Mouse (Mus musculus): ENCODE measurements around the gene Trappc1.

Trappc1 gene

DNA sequence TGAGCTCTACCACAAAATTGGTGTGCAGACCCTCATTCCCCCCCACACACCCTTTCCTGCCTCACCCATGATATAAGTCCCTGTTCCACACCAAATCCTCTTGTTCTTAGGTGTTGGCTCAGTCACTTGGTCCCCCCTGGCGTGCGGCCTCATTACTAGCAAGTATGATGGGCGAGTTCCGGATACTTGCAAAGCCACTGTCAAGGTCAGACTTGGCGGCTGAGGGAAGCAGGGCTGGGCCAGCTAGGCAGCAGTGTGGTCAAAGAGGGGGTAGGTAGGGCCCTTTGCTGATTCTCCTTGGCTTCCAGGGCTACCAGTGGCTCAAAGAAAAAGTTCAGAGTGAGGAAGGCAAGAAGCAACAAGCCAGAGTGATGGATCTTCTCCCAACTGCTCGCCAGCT lies 7.4 kb downstream of the Trappc1 start:
- DNase-seq = peak; percentile 57

DNA sequence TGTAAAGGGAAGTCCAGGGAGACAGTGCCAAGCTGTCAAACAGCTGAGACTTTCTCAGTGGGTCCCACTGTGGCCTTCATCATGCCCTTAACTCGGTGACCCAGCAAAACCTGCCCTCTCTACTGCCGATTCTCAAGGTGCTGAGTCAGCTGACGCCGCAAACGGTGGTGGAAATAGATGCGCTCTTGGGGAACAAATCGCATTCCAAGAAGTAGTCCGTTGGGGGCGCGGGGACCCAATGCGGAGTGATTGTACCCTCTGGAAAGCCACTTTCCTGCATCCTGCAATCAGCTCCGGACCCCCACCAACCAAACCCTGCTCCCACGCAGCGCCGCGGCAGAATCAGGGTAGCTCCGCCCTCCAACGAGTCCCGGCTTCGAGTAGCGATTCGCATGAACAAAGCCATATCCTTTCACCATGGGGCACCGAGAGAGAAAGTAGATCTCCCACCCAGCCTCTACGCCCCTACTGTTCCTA lies 8.2 kb downstream of the Trappc1 start:
- DNase-seq = peak; percentile 85

DNA sequence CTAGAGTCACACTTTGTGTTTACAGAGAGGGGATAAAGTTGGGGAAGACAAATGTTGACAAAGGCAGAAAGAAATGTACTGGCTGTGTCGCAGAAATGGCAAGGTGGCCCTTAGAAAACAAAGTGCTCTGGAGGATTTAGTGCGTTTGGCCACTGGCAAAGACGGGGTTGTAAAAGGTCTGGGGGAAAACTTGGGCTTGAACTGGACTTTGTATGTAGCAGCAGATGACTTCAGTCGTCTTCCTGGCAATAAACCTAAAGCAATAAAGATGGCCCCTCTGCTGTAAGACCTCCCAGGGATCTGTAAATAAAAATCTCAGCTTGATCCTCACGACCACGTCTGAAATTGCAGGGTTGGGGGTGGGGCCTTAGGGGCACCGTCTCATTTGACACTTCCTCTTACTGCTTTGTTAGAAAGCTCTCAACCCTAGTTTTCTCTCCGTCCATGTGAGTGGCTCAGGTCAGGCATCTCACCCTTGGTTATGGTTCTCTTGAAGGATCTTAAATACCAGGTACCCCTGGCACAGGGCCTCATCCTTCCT lies 9.0 kb downstream of the Trappc1 start:
- no peak for DNase-seq

DNA sequence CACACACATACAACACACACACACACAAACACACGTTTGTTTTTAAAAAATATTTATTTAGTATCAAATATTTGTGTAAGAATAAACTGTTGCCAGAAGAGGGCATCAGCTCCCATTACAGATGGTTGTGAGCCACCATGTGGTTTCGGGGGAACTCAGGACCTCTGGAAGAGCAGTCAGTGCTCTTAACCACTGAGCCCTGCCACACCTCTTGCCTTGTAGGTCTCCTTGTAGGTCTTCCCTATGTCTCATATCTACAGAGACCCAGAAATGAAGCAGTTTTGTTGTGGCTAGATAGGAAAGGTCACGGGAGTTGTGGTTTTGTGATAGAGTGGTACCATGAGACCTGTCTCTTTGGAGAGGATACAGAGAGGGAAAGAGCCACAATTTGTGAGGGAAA lies 10.1 kb downstream of the Trappc1 start:
- no peak for DNase-seq

DNA sequence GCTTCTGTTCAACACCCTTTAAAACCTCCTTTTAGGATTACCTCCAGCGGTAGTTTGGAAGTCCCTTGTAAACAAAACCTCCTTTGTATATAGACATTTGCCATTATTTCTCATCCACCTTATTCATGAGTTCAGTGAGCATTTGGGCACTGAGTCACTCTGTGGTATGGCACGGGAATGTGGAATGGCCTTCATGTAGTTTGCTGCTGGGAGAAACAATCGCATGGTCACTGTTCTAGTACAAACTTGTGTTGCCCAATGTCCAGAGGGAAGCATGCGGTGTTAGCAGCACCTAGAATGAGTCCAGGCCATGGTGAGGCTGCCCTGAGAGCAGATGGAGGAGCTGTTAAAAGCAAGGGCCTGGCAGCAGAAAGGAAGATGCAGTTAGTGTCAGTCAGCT lies 11.0 kb downstream of the Trappc1 start:
- DNase-seq = no peak

DNA sequence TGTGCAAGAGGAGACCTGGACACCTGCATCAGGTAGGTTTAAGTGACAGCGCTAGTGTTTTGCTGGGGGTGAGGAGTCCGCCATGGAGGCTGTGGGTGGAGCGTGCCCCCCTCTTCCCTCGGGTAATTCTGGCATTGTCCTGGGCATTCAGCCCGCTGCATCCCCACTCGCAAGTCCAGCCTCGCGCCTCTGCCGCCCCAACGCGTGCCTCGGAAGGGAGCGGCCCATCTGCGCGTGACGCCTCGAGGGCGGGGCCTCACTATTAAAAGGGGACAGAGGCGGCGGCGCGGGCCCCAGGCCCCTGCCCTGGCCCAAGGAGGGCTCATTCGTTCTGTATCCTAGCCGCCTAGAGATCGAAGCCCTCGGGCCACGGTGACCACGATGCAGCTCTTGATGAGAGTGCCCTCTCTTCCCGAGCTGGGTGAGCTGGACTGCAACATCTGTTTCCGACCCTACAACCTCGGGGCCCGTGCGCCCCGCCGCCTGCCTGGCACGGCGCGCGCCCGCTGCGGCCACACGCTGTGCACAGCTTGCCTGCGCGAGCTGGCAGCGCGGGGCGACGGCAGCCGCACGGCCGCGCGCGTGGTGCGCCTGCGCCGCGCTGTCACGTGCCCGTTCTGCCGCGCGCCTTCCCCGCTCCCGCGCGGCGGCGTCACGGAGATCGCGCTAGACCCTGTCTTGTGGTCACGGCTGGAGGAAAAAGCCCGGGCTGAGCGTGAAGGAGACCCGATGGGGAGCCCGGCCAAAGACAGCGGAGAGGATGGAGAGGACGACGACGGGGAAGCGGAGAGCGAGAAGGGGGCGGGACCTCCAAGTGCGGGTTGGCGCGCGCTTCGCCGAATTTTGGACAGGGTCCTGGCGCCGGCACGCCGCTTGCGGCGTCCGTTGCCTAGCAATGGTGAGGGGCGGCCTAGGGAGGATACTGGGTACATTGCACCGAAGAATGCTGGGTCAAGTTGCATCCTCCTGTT lies 16.7 kb downstream of the Trappc1 start, which contains the start of gene Rnf227:
Gene Rnf227, plus strand, starts transcription at position 301 of the 971 bp plus-strand sequence.
- DNase-seq = peak; percentile 84

DNA sequence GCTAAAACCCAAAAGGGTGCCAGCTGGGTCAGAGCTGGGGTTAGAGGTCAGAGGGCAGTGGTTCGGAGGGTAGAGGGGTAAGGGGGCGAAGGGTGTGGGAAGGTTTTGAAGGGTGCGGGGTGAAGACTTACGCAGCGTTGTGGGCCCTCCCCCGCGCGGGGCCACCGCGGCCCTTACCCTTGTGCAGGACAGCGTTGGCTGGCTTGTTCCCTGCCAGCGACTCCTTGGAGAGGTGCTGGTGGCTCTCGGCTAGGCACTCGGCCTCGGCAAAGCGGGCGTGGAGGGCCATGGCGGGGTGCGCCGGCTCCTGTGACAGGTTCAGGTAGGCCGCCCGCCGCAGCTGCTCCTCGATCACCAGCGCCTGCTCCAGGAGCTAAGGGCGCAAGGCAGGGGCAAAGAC lies 22.7 kb downstream of the Trappc1 start:
- DNase-seq = peak; percentile 18

DNA sequence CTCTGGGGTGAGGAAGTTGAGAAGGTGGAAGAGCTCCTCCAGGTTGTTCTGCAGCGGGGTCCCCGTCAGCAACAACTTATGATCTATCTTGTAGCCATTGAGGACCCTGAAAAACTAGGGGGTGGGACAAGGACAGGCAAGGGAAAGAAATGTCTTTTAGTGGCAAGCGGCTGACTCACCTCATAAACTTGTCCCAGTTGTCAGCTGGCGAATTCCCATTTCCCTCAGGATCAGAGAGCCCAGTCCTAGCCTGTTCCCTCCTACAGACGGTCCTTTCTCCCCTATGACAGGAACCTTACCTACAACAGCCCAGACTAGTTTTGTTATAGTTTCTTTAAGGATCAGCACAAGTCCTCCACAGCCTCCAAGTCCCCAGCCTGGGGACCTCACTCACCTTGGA lies 32.8 kb downstream of the Trappc1 start:
- no peak for DNase-seq

DNA sequence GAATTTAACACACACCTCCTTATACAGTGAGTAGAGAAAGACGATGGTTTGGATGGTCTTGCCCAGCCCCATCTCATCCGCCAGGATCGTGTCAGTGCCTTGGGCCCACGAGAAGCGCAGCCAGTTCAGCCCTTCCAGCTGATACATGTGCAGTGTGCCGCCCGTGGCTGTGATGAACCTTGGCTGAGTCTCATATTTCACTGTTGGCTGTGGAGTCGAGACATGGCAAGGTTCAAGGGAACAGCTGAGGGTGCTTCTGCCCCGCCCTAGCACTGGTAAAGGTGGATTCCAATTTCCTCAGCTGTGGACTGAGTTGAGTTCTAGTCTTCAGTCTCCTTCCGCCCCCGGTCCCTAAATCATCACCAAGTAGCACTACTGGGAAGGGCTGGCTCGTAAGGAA lies 33.9 kb downstream of the Trappc1 start:
- DNase-seq = no peak

DNA sequence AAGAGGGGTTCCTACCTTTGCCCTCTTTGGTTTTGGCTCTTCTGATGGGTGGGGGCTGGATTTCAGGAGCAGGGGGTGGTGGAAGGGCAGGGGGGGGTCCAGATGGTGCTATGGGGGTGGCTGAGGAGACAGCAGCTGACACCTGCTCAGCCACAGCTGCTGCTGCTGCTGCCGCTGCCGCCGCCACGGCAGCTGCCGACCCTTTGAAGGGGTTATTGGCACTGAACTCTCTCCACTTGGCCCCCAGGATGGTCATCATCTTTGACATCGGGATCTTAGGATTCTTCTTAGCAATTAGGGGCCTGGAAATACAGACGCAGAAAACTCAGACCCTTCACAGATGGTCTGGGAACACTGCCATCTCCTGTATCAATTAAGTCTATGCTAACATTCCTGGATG lies 38.2 kb downstream of the Trappc1 start:
- no peak for DNase-seq

DNA sequence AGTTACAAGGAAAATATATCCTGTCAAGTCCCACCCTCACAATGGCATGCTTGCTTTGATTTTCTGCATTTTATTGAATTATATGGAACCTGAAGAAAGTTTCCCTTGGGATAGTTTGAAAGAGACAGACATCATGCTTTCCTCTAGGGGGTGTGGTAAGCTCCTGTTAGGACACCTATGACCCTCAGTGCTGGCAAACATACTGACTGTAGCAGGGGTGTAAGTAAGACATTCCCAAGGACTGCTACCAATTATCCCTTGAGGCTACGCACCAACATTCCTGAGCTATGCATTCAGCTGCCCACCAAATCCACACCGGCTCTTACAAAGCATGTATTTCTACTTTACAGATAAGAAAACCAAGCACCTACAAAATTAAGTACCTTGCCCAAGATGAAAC lies 38.7 kb downstream of the Trappc1 start:
- DNase-seq = no peak

DNA sequence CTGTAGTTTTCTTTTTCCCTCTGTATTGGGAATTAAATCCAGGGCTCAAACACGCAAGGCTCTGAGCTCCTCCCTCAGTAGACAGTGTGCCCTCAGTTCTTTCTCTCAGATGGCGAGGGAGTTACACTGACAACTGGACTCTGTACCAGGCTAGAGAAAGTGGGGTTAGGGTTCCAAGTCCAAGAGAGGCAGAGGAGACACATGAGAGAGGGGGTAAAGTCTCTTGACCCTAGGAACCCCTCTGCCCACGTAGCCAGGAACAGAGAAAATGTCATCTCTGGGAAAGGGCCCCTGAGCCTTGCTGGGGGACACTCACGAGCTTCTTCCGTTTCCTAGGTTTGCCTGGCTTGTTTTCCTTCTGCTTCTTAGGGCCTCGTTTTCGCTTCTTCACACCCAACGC lies 40.6 kb downstream of the Trappc1 start:
- DNase-seq = no peak

DNA sequence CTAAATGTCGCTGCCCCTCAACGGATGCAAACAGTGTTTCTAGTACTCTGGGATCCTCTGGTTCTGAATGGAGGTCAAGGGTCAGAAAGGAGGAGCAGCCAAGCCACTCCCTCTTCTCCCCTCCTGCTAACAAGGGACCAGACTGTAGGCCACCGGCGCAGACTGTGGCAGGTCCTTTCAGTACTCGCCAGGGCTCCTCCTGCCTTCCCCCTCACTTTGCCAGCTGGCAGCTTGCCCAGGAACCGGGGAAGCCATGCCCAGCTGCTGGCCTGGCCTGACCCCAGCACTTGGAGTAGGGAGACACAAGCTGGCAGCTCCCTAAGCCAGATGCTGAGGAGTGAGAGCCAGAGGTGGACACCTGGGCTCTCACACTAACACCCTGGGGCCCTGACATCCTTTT lies 41.1 kb downstream of the Trappc1 start:
- peak; percentile 94 for DNase-seq

DNA sequence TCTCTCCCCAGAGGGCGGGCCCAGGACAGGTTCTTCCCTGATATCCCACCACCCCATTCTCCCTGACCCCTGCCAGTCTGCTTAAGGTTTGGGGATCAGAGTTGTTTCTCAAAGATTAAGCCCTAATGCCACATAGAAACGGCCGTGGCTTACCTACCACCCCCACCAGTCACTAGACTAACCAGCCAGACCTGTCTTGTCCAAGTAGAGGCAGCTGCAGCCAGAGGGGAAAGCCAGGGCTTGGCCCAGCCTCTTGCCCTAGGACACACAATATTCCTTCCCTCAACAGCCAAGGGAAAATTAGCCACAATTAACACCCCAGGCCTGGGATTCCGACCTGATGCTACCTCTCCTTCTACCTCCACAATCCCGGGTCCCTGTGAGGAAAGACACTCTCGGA lies 41.9 kb downstream of the Trappc1 start:
- DNase-seq = peak; percentile 41

DNA sequence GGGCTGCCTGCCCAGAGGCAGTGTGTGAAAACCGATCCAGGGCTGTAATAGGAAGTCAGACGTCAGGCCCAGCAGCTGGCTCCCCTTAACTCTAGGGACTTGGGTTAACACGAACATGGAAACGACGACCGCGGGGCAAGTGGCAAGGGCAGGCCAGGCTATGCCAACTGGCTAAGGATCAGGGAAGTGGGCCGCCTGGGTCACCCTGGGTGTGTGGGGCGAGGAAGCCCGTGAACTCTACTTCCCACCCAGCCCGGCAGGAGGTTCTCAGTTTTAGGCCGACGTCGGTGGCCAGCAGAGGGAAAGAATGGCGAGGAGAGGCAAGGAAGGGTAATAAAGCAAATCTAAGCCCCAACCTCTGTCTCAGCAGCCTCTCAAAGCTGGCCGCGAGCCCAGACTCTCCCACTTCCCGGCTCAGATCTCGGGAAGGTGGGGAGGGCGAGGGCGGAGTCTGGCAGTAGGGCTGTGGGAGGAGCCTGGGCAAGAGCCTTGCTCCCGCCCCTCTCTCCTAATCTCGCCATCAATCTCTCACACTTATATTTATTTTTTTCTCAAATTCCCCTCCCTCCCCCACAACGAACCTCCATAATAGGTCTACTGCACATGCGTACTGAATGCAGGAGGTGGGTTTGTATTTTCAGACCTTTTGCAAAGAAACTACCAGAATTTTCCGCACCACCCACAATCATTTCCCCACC lies 42.5 kb downstream of the Trappc1 start:
- peak; percentile 86 for DNase-seq

DNA sequence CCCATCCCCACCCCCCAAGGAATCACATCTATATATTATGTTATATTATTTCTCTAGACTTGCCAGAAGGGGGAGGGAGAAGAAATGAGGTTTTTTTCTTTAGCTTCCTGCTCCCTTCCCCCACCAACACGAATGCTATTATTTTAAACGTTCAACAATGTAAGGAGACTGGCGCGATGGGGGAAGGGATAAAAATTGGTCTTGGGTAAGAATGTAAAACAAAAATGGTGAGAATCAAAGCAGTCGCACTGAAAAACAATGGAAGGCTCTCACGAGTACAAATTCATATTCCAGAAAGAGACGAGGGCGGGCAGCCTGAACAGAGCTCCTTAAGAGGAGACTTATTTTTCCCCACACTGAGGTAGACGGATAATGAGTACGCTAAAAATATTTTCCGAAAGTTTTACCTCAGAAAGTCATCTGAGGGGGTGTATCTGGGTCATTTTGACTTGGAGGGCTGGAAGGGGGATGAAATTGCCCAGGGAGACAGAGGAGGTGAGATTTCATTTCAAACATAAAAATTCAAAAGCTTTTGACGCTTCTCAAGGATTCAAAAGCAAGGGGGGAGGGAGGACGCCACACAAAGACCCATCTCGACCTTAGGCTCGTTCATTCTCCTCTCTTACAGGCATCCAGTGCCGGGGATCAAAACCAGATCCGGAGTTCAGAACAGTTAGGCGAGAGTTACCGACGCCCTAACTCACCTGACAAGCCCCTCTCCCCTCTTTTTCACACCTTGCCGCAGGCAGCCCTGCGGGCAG lies 43.3 kb downstream of the Trappc1 start:
- peak; percentile 41 for DNase-seq

DNA sequence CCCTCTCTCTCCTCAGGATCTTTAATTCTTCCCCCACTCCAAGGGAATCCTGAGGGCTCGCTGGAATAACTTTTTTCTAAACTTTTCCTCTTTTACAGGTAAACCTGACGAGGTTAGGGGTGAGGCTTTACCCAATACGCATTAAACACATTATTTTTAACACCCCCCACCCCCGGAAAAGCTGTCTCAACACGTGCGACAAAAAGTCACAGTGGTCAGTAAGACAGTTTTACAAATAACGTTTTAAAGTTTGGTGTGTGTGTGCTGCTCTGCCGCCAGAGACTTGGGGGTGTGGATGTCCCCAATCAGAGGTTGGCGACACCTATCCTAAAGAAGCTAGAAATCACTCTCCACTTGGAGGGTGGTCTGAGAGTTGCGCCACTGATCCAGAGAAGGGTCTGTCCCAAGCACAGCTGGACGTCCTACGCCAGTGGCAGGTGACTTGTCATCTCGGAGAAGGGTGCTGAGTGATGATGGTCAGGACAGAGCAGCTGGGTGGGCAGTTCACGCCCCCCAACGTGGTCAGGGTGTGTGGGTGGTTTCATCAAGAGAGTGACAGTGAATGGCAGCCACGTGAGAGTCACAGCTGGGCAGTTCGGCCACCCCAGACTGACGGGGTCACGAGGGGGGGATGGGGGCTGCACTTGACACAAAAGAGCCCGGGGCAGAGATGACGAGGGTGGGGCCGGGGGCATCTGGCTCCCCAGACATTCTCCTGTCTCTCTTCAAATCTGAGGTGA lies 44.0 kb downstream of the Trappc1 start:
- DNase-seq = peak; percentile 68

DNA sequence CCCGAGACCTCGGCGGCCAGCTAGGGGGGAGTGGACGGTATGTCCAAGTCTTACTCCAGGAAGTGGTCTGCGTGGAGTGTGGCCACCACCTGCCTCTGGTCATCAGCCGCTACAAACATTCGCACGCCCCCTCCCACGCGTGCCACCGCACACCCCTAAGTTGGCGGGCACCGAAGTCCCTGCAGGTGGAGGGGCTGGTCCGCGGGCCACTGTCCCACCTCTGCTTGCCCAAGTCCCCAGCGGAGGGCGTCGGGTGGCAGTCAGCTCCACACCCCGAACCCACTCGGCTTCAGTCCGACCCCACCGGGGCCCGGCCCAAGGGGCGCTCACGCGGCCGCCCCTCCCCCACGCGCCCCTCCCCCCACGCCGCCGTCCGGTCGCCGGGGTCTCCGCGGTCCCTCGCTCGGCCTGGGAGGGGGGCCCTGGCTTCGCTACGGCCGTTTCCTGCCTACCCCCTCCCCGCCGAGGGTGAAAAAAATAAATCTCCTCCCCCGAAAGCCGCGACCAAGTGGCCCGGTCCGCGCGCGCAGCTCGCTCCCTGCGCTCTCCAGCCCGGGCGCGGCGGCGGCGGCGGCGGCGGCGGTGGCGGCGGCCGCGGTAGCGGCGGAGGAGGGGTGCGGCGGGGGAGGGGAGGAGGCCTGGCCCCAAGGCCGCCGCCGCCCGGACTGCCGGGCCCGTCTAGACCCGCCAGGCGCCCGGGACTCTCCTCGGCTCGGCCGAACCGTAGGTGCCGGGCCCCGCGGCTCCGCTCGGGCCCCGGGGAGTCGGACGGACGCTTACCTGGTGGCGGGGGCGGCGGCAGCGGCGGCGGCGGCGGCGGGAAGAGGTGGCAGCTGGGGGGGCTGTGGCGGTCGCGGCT lies 44.8 kb downstream of the Trappc1 start:
- DNase-seq = peak; percentile 73

DNA sequence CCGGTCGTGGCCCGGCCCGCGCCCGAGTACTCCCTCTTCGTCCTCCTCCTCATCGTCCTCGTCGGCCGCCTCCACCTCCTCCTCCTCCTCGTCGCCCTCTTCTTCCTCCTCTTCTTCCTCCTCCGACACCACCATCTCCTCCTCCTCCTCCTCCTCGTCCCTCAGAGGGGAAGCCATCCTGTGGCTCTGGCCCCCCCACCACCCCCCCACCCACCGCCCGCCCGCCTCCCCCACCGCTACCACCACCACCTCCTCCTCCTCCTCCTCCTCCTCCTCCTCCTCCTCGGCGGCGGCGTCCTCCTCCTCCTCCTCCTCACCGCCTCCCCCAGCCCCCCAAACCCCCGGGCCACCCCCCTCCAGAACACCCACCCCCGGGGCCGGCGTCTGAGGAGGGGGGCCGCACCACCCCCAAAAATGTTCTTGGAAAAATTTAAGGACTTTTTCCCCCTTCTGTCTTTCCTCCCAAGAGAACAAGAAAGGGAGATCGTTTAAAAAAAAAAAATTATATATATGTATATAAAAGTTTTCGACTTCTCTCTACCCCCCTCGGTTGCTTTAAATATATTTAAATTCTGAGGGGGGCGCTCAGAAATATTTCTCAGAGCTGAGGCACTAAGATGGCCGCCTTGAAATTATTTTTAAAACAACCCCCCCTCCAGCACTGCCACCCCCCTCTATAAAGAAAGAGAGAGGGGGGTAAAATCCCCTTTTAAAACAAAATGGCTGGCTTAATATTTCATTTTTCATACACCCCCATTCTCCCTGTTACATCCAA lies 45.6 kb downstream of the Trappc1 start, which contains the start of gene Chd3:
Gene Chd3, minus strand, starts transcription at position 192 of the 775 bp plus-strand sequence.
- DNase-seq = no peak
